Mouse (Mus musculus) ES-E14 (cell line): Measurements from ENCODE around the gene Heatr5b.

ENCODE experiments used
- CHD2 ChIP-seq: IDR thresholded peaks from 2 replicates; pipeline ENCODE4 v1.6.1; 2014; ENCODE audit warnings: mild to moderate bottlenecking, low read depth, low read length, inconsistent platforms
- ZC3H11A ChIP-seq: IDR thresholded peaks from 2 replicates; pipeline ENCODE4 v1.6.1; 2012; ENCODE audit warnings: low read depth, mild to moderate bottlenecking, inconsistent platforms, low read length, borderline replicate concordance
- ZNF384 ChIP-seq: IDR thresholded peaks from 2 replicates; pipeline ENCODE4 v1.6.1; 2012; ENCODE audit warnings: low read depth, low read length, inconsistent platforms

GRCm38 (mm10) chr17:78734806-78735205, 100.4 kb downstream of the Heatr5b start:
- TF ChIP-seq ZC3H11A (no peak), CHD2 (no peak), ZNF384 (no peak)
